Mouse (Mus musculus) cerebellum, adult 8-10 months (tissue): Measurements from ENCODE around the gene Arpc5.

Experiments used
- DNase-seq: peaks from one replicate; pipeline ENCODE4 v3.0.0; 2022

Gene Arpc5

GRCm38 (mm10) chr1:152817027-152817769, 50.9 kb downstream of the Arpc5 start:
- no peak for DNase-seq

DNA sequence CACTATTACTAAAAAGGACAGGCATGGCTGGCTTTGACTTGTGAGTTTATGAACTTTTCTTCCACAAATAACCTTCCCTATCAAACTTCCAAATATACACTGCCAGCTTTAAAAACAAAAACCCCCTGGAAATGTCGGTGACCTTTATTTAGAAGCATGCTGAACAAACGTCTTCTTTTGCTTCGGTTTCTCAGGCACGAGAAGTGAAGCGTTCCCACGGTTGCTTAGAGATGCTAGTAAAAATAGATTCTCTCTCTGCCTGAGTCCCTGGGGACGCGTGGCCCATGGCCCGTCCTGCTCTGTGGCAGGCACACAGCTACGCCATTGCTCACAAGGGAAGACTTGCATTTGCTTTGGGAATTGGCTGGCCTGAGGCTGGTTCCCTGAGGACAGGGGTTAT, 51.5 kb downstream of the Arpc5 start:
- DNase-seq: no peak

- no peak for DNase-seq
Measured at GRCm38 (mm10) chr1:152819558-152819957, 53.2 kb downstream of the Arpc5 start.

DNA sequence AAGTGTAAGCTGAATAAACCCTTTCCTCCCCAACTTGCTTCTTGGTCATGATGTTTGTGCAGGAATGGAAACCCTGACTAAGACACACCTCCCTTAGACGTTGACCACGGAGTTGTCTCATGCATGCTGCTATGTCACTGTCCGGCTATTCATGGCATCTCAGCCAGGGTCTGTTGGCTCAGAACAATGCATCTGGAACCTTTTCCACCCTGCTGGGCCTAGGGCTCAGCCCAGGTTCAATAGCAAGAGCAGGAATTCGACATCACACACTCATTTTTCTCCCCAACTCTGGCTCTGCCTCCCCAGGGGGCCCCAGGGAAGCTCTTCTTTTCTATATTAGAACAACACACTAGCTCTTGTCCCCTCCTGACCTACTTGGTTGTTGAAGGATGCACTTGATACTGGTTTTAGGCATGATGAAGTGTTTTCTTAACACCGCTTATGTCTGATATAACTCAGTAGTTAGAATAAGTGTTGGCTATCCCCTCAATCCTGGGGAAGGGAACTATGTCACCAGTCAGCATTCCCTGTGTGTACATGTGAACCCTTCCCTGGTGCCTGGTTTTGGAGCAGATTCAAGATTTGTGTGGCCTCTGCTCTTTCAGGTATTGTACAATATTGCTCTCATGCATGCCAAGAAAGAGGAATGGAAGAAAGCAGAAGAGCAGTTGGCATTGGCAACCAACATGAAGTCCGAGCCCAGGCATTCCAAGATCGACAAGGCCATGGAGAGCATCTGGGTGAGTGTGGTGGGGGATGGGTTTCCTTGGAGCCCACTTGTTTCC, 54.8 kb downstream of the Arpc5 start:
- no peak for DNase-seq

DNA sequence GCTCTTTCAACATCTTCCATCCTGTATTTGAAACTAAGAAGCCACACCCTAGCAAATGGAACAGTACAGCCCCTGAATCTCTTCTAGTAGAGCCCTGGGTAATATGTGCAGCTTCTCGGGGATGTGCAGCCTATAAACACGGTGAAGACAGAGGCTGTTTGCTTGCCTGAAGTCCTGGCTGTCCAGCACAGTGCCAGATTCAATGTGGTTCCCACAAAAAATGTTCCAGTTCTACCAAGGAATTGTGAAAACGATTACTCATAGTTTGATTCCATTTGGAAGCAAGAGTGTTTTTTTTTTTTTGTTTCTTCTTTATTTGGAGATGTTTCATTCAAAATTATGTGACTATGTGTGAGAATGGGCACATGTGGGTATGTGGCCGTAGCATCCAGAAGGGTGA, 55.4 kb downstream of the Arpc5 start:
- DNase-seq: no peak

- no peak for DNase-seq
Measured at GRCm38 (mm10) chr1:152824206-152824605, 57.9 kb downstream of the Arpc5 start.
